Mouse (Mus musculus) hematopoietic stem cell, adult 5-6 weeks (primary cell): ENCODE data around the gene Tfr2. TPM values are rescaled to one million over a fixed set of nuclear protein-coding genes. Genes with fewer than 3 reads are reported as not detected.

Experiments
- ATAC-seq, 2 experiments: fragments of 125-278 bp in 1 of 2; replicated peaks in 1 of 2; 2 replicates each; pipeline ENCODE4 v1.8.0; 2016 to 2017; ENCODE audit warnings: inconsistent platforms in 2 of 2, mild to moderate bottlenecking in 2 of 2, moderate number of reproducible peaks in 2 of 2, low read depth in 1 of 2, moderate TSS enrichment in 1 of 2; ENCODE audit not compliant: low FRiP score in 2 of 2, poor library complexity in 2 of 2, severe bottlenecking in 2 of 2, insufficient read depth in 1 of 2, low TSS enrichment in 1 of 2
- total RNA-seq: library from RNA; stranded (forward); fragments of 172-1452, 232-1000 nt; gene quantifications from 2 replicates; pipeline ENCODE4 v1.2.3, GENCODE M21; 2017

Gene Tfr2
- total RNA-seq, 1 experiment from 2014 or later = 50.7 TPM

GRCm38 (mm10) chr5:137568223-137568798 is 1.3 kb upstream of the Tfr2 start:
- no peak for ATAC-seq

- no peak for ATAC-seq
Measured at GRCm38 (mm10) chr5:137569031-137569430, 609 bp upstream of the Tfr2 start.

- peak in 1 of 2 experiments; percentile 17; a peak in 1 of 4 replicates for ATAC-seq
Measured at GRCm38 (mm10) chr5:137570181-137570580, 541 bp downstream of the Tfr2 start.

GRCm38 (mm10) chr5:137570691-137571586 is 1.3 kb downstream of the Tfr2 start:
- peak; percentile 61 to 66 for ATAC-seq

GRCm38 (mm10) chr5:137574470-137574901 is 4.8 kb downstream of the Tfr2 start:
- no peak for ATAC-seq

DNA sequence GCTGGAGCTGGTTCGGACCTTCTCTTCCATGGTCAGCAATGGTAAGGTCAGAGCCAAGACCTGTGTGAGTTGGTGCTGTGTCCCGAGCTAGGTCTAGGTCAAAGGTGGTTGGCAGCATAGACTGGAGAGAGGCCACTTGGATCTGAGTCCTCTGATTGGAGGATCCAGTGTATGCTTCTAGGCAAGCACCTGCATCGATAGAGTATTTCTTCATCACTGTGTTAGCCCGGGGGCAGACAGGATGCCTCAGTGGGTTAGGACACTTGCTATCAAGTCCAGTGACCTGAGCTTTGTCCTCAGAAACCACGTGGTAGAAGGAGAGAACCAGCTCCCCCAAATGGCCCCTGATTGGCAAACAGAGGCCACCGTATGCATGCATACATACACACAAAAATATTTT is 10.6 kb downstream of the Tfr2 start:
- ATAC-seq = no peak

GRCm38 (mm10) chr5:137582702-137583101 is 13.1 kb downstream of the Tfr2 start:
- ATAC-seq = no peak

DNA sequence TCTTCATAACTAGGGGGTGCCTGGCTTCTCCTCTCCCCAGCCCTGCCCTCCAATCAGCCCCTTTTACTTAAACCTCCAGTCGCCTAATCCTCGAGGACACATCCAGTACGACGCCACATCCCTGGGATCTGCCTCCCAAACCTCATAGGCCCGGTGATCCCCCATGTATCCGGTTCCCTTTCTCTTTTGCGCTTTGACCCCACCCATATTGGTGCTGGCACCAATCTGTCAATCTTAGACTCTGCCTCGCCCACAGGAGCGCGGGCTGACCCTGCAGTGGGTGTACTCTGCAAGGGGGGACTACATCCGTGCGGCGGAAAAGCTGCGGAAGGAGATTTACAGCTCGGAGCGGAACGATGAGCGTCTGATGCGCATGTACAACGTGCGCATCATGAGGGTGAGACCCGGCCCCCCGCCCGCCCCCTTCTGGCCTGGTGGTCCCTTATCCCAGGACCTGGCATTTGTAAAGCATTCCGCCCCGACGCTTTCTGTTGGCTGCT is 14.1 kb downstream of the Tfr2 start:
- no peak for ATAC-seq

GRCm38 (mm10) chr5:137584976-137585375 is 15.3 kb downstream of the Tfr2 start:
- peak in 1 of 2 experiments; percentile 71; a peak in 3 of 4 replicates for ATAC-seq

DNA sequence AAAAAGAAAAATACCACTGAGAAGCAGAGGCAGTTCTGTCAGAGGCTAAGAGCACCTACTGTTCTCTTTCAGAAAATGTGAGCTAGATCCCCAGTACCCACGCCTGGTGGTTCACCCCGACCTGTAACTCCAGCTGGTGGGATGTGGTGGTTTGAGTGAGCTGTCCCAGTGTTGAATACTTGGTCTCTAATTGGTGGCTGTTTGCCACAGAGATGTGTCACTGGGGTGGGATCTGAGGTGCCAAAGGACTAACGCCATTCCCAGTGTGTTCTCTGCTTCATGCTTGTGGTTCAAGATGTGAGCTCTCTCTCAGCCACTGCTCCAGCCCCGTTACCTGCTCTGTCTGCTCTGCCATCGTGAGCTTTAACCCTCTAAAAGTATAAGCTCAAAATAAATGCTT is 20.9 kb downstream of the Tfr2 start:
- no peak for ATAC-seq

DNA sequence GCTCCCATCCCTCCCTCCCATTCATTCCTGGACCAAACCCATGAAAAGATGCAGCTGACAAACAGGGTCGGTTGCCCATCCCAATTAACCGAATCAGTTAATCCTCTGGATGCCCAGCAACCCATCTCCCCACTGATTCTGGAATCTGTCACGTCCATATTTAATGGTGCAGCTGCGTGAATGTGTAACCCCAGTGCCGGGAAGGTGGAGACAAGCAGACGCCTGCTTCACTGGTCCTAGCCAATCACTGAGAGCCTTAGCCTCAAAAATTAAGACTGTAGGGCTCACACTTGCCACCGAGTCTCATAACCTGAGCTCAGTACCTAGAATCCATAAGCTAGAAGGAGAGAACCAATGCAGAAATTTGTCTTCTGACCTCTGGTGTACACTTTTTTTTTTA is 26.3 kb downstream of the Tfr2 start:
- no peak for ATAC-seq

DNA sequence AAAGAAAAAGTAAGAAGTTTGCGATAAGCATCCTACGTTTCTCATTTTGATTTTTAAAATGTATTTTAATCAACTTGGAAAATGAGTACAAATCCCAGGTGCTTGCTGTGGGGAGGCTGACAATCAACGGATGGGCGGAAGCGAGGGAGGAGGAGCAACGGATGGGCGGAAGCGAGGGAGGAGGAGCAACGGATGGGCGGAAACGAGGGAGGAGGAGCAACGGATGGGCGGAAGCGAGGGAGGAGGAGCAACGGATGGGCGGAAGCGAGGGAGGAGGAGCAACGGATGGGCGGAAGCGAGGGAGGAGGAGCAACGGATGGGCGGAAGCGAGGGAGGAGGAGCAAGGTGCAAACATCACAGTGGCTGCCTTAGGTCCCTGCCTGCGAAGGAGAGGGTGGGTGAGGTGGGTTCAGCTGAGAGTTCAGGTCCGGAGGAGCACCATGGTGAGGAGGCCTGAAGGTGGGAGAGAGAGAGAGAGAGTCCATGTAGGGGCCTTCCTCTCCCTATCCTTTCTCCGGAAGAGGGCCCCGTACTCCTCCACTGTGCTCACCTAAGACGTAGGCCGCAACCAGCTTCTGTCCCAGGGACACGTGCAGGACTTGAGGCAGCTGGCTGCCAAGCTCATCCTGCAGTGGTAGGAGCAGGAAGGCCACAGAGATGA is 27.1 kb downstream of the Tfr2 start:
- ATAC-seq = peak; percentile 18 to 20; a peak in 1 of 4 replicates

DNA sequence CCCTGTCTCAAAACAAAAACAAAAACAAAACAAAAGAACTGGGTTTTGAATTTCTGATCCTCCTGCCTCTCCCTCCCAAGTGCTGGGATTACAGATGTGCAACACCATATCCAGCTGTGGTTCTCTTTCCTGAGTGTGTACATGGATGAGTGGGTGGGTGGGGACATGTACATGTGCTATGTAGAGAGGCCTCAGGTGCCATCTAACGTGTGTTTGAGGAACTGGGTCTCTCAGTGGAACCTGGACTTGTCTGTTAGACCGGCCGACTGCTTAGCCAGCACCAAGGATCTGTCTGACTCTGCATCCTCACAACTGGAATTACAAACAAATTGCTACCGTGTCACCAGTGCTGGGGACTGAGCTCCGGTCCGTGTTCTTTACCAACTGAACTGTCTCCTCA is 28.0 kb downstream of the Tfr2 start:
- ATAC-seq = no peak

GRCm38 (mm10) chr5:137598100-137598826 is 28.6 kb downstream of the Tfr2 start:
- no peak for ATAC-seq

DNA sequence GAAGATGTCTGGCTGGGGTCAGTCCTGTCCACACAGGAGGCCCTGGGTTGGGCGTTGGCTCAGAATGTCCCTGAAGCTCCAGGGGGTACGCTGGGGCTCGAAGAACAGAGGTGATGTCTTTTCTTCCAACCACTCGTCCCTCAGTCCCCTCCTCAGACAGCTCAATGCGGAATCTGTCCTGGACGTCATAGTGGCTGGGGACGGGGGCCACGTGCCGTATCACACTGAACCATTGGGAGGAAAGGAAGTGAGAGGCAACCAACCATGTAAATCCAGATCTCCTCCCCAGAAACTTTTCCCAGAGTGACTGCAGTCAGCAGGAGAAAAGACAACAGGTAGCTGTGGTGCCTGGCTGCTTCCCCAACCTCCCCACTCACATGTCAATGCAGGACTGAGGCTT is 30.0 kb downstream of the Tfr2 start:
- no peak for ATAC-seq

DNA sequence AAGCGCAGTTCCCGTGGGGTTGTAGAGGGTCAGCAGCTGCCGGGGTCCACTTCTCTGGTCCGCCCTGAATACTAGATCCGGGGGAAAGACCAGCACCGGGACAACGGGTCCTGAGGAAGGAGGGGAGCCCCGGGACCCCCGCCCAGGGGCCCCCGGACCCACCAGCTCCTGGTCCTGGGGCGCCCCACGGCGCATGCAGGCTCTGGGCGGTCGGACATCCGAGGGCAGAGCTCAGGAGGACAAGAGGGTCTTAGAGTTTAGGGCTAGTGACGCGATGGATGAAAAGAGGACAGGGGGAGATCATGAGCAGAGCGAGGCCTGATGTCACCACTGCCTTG is 30.6 kb downstream of the Tfr2 start:
- ATAC-seq = peak in 1 of 2 experiments; percentile 10; a peak in 1 of 4 replicates

GRCm38 (mm10) chr5:137600619-137601364 is 31.2 kb downstream of the Tfr2 start, which contains the start of gene Mospd3:
Mospd3 (minus strand) TSS chr5:137601058.
- ATAC-seq = peak; percentile 94 to 95
